Mouse (Mus musculus): ENCODE data around the gene Ncor2. TPM values are rescaled to one million over a fixed set of nuclear protein-coding genes. Genes with fewer than 3 reads are reported as not detected.

The Ncor2 gene
- total RNA-seq, 2 experiments from 2014 or later, result 171 to 175 TPM

GRCm38 (mm10) chr5:125056696-125057554 lies 122.1 kb downstream of the Ncor2 start:
- no peak for DNase-seq (ENCODE audit: low spot score in 2 of 2)
- intact Hi-C loops (cut with DNase I), result loop anchor here (5.0 kb wide), 1 partner anchor 210 kb away; no protein-coding TSS in a partner anchor

- intact Hi-C loops (cut with DNase I), result loop anchor here (5.0 kb wide), 1 partner anchor 211 kb away; no protein-coding TSS in a partner anchor
- no peak for DNase-seq (ENCODE audit: low spot score in 2 of 2)
These were observed 122.7 kb downstream of the Ncor2 start for GRCm38 (mm10) chr5:125056331-125056695.

GRCm38 (mm10) chr5:125055901-125056300 lies 123.1 kb downstream of the Ncor2 start:
- intact Hi-C loops (cut with DNase I), result loop anchor here (5.0 kb wide), 1 partner anchor 211 kb away; no protein-coding TSS in a partner anchor
- DNase-seq (ENCODE audit: low spot score in 2 of 2), result no peak

- no peak for DNase-seq (ENCODE audit: low spot score in 2 of 2)
- intact Hi-C loops (cut with DNase I), result no loop called here
These were observed 125.4 kb downstream of the Ncor2 start for GRCm38 (mm10) chr5:125053661-125054060.

GRCm38 (mm10) chr5:125052603-125053488 lies 126.2 kb downstream of the Ncor2 start:
- peak; percentile 43 to 68 for DNase-seq (ENCODE audit: low spot score in 2 of 2)
- intact Hi-C loops (cut with DNase I), result no loop called here

- intact Hi-C loops (cut with DNase I), result no loop called here
- peak in 1 of 2 experiments; percentile 61 for DNase-seq (ENCODE audit: low spot score in 2 of 2)
These were observed 126.8 kb downstream of the Ncor2 start for GRCm38 (mm10) chr5:125052237-125052602.

- DNase-seq (ENCODE audit: low spot score in 2 of 2), result no peak
- intact Hi-C loops (cut with DNase I), result no loop called here
These were observed 129.5 kb downstream of the Ncor2 start for GRCm38 (mm10) chr5:125049481-125049880.

- intact Hi-C loops (cut with DNase I), result no loop called here
- DNase-seq (ENCODE audit: low spot score in 2 of 2), result no peak
These were observed 132.6 kb downstream of the Ncor2 start for GRCm38 (mm10) chr5:125046436-125046835.

- intact Hi-C loops (cut with DNase I), result no loop called here
- no peak for DNase-seq (ENCODE audit: low spot score in 2 of 2)
These were observed 133.8 kb downstream of the Ncor2 start for GRCm38 (mm10) chr5:125045202-125045601.

GRCm38 (mm10) chr5:125043448-125043847 lies 135.6 kb downstream of the Ncor2 start:
- intact Hi-C loops (cut with DNase I), result no loop called here
- no peak for DNase-seq (ENCODE audit: low spot score in 2 of 2)

GRCm38 (mm10) chr5:125041578-125041977 lies 137.4 kb downstream of the Ncor2 start:
- intact Hi-C loops (cut with DNase I), result no loop called here
- no peak for DNase-seq (ENCODE audit: low spot score in 2 of 2)

GRCm38 (mm10) chr5:125040128-125040584 lies 138.9 kb downstream of the Ncor2 start:
- no peak for DNase-seq (ENCODE audit: low spot score in 2 of 2)
- intact Hi-C loops (cut with DNase I), result no loop called here

GRCm38 (mm10) chr5:125039377-125040027 lies 139.5 kb downstream of the Ncor2 start:
- no peak for DNase-seq (ENCODE audit: low spot score in 2 of 2)
- intact Hi-C loops (cut with DNase I), result no loop called here

GRCm38 (mm10) chr5:125036483-125036882 lies 142.5 kb downstream of the Ncor2 start:
- DNase-seq (ENCODE audit: low spot score in 2 of 2), result no peak
- intact Hi-C loops (cut with DNase I), result no loop called here

- DNase-seq (ENCODE audit: low spot score in 2 of 2), result no peak
- intact Hi-C loops (cut with DNase I), result no loop called here
These were observed 150.1 kb downstream of the Ncor2 start for GRCm38 (mm10) chr5:125028911-125029310.

- DNase-seq (ENCODE audit: low spot score in 2 of 2), result no peak
- intact Hi-C loops (cut with DNase I), result no loop called here
These were observed 150.6 kb downstream of the Ncor2 start for GRCm38 (mm10) chr5:125028371-125028770.

- peak; percentile 40 to 48 for DNase-seq (ENCODE audit: low spot score in 2 of 2)
- intact Hi-C loops (cut with DNase I), result loop anchor here (5.0 kb wide), 1 partner anchor 243 kb away; no protein-coding TSS in a partner anchor
These were observed 155.0 kb downstream of the Ncor2 start for GRCm38 (mm10) chr5:125024002-125024401.

- intact Hi-C loops (cut with DNase I), result loop anchor here (5.0 kb wide), 1 partner anchor 246 kb away; no protein-coding TSS in a partner anchor
- peak in 1 of 2 experiments; percentile 26 for DNase-seq (ENCODE audit: low spot score in 2 of 2)
These were observed 157.7 kb downstream of the Ncor2 start for GRCm38 (mm10) chr5:125021298-125021697.

- intact Hi-C loops (cut with DNase I), result no loop called here
- no peak for DNase-seq (ENCODE audit: low spot score in 2 of 2)
These were observed 159.9 kb downstream of the Ncor2 start for GRCm38 (mm10) chr5:125019099-125019498.

All from left cerebral cortex, postnatal 14 days (tissue).